In the genomic region with DNA sequence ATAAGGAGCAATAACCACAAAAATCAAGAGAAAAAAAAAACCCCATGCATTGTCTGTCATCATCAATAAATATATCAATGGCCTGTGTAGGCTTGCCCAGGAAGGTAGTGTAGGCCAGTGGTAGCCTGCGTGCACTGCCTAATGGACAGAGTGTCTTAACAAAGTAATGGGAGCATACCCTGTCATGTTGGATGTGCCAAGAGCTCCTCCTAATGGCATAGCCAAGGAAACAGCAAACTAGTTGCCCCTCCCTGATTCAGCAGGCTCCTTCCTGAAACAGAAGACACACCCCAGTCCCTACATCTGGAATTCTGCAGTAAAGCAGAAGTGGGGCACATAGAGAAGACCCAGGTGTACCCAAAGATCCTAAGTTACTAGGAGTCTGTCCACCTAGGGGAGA, we compare ENCODE assay signal across 16 mouse cellular contexts.
DNase-seq lines count a peak whose midpoint lies in the region; ATAC-seq and TF ChIP-seq lines count a peak whose summit lies in the region.
"Had no signal": no experiment of that assay in that cellular context is flagged by ENCODE, and none has a peak within 500 bp of the region (broad histone marks: within the 10 kb centered on the region; RNA-seq: fewer than 3 reads in every experiment).

No protein-coding gene starts in this region.

- intact Hi-C loops in heart, postnatal 25 days (cut with DNase I): no loop called here
- intact Hi-C loops in left cerebral cortex, adult 2 months (cut with DNase I): no loop called here
- intact Hi-C loops in left cerebral cortex, postnatal 10 days (cut with DNase I): no loop called here

- no peaks in the 10 kb centered on the region for H3K27me3 ChIP-seq in hindbrain, embryonic 10.5 days (ENCODE audit: insufficient read depth, poor library complexity, severe bottlenecking)
- H3K27me3 ChIP-seq: hindbrain, embryonic 13.5 days; limb, embryonic 15.5 days; midbrain, embryonic 13.5 days; neural tube, embryonic 12.5 days had no signal

- 72% methylated on average over 1 of the region's 1 CpGs for WGBS in hindbrain, embryonic 10.5 days

- H3K36me3 ChIP-seq in hindbrain, embryonic 10.5 days: no peaks in the 10 kb centered on the region
- H3K36me3 ChIP-seq: G1E; hindbrain, embryonic 13.5 days; limb, embryonic 15.5 days; midbrain, embryonic 13.5 days; neural tube, embryonic 12.5 days had no signal

- no peaks in the 10 kb centered on the region for H3K9me3 ChIP-seq in hindbrain, embryonic 10.5 days
- H3K9me3 ChIP-seq: hindbrain, embryonic 13.5 days; limb, embryonic 15.5 days; midbrain, embryonic 13.5 days; neural tube, embryonic 12.5 days had no signal

- peak; percentile 16 to 59 for DNase-seq in heart, adult 18-20 months
- DNase-seq in heart, postnatal 25 days (ENCODE audit: low spot score): no peak
- no peak for DNase-seq in left cerebral cortex, adult 2 months (ENCODE audit: extremely low spot score in 1 of 2, low spot score in 2 of 2)
- DNase-seq in left cerebral cortex, postnatal 10 days (ENCODE audit: extremely low spot score in 1 of 2, low spot score in 2 of 2): no peak
- DNase-seq in NIH3T3 (ENCODE audit: low read depth): peak; percentile 10
- DNase-seq in hindbrain, embryonic 10.5 days (ENCODE audit: low spot score): no peak
- no peak for DNase-seq in cerebellum, adult 18-20 months
- DNase-seq: adrenal gland, postnatal 10 days; cerebellum, adult 11-12 months; right cerebral cortex, postnatal 25 days had no signal

- H3K27ac ChIP-seq in left cerebral cortex, adult 2 months: no peak overlapping the region
- no peak overlapping the region for H3K27ac ChIP-seq in hindbrain, embryonic 10.5 days
- H3K27ac ChIP-seq: hindbrain, embryonic 13.5 days; limb, embryonic 15.5 days; midbrain, embryonic 13.5 days; neural tube, embryonic 12.5 days had no signal

- no peak overlapping the region for H3K4me3 ChIP-seq in left cerebral cortex, adult 2 months
- H3K4me3 ChIP-seq in hindbrain, embryonic 10.5 days: no peak overlapping the region
- H3K4me3 ChIP-seq: hindbrain, embryonic 13.5 days; limb, embryonic 15.5 days; midbrain, embryonic 13.5 days; neural tube, embryonic 12.5 days had no signal

- peak; percentile 1 for TF ChIP-seq CTCF in left cerebral cortex, adult 2 months (IDR thresholded peaks at IDR 0.05)

- H3K4me1 ChIP-seq in hindbrain, embryonic 10.5 days (replicated peaks): no peaks in the 10 kb centered on the region
- H3K4me1 ChIP-seq: hindbrain, embryonic 13.5 days; limb, embryonic 15.5 days; midbrain, embryonic 13.5 days; neural tube, embryonic 12.5 days had no signal

- ATAC-seq in megakaryocyte progenitor cell, adult 5-6 weeks (replicated peaks; ENCODE audit: poor library complexity): peak; percentile 50; the same call in 1 of the 2 replicates
- ATAC-seq: midbrain, embryonic 13.5 days had no signal

Comparison
In these comparisons a context has a peak if more than half of its experiments do, and no peak if none do; other contexts are left out.
1. DNase-seq: peak in heart, adult 18-20 months (2 of 2) and NIH3T3 (single experiment); none in heart, postnatal 25 days (single experiment), left cerebral cortex, adult 2 months (0 of 2), left cerebral cortex, postnatal 10 days (0 of 2), hindbrain, embryonic 10.5 days (single experiment) and cerebellum, adult 18-20 months (0 of 2).